Mouse (Mus musculus): ENCODE measurements around the gene 4930524J08Rik.

The 4930524J08Rik gene

GRCm38 (mm10) chr5:100005431-100005830 is 26.6 kb downstream of the 4930524J08Rik start:
- CTCF ChIA-PET, result no interaction called here

GRCm38 (mm10) chr5:100005896-100006295 is 27.0 kb downstream of the 4930524J08Rik start:
- CTCF ChIA-PET, result no interaction called here

GRCm38 (mm10) chr5:100006324-100007039 is 27.6 kb downstream of the 4930524J08Rik start:
- CTCF ChIA-PET, result no interaction called here

GRCm38 (mm10) chr5:100007040-100007375 is 28.1 kb downstream of the 4930524J08Rik start:
- CTCF ChIA-PET, result no interaction called here

GRCm38 (mm10) chr5:100008485-100008884 is 29.6 kb downstream of the 4930524J08Rik start:
- CTCF ChIA-PET, result no interaction called here

GRCm38 (mm10) chr5:100012599-100012998 is 33.7 kb downstream of the 4930524J08Rik start:
- CTCF ChIA-PET, result no interaction called here

- CTCF ChIA-PET, result no interaction called here
Observed at GRCm38 (mm10) chr5:100020089-100020488, 41.2 kb downstream of the 4930524J08Rik start.

GRCm38 (mm10) chr5:100024403-100024802 is 45.5 kb downstream of the 4930524J08Rik start:
- CTCF ChIA-PET, result no interaction called here

GRCm38 (mm10) chr5:100024868-100025267 is 46.0 kb downstream of the 4930524J08Rik start:
- CTCF ChIA-PET, result no interaction called here
